Mouse (Mus musculus): ENCODE results near the gene Yme1l1.
A peak's percentile ranks its signal among the peaks of the same experiment; 100 is the strongest.

DNA sequence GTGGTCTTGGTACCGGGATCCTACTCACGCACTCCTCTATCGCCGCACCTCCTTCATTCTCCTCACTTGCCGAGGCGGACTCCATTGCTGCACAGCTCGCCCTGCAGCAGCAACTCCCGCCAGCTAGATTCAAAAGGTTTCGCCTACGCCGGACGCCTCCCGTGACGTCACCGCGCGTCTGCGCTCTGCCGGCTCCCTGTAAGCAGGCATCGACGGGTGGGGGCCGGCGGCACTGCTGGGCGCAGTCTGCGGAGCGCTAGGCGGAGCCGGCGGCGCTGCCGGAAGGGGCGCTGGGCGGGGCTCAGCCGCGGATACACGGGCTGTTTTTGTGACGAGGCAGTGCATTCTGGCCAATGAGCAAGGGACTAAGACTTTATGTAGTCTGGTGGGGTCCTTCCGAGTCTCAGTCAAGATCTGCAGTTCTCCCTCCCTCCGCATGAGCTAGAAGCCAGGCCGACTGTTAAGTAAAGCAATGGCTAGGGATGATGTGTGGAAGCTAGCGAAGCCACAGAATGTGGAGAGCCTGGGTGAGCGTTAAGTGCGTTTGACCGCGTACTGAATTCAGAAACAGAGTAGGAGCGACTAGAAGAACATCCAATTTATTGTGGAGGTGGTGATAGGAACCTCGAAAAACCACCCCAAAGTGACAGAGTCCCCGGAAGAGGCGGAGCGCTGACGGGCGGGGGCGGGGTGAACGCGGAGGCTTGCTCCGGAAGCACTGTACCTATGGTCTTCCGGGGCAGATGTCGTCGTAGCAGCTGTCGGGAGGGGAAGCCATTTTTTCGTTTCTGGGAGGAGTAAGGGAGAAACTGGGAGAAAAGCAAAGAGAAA lies at the start of gene Yme1l1, which contains the start of gene Mastl:
- TF ChIP-seq CTCF (IDR thresholded peaks at IDR 0.05; ENCODE audit: control insufficient read depth, insufficient read depth, low read length): peak; percentile 15; the same call in 1 of the 2 replicates
- TF ChIP-seq POLR2A (IDR thresholded peaks at IDR 0.05; ENCODE audit: borderline replicate concordance, control insufficient read depth, low read depth, low read length): peak; percentile 84

Measured in bone marrow, adult 2 months (tissue).